Mouse (Mus musculus) heart, embryonic 11.5 days (tissue): ENCODE data around the gene Epn2. TPM values are rescaled to one million over a fixed set of nuclear protein-coding genes. Genes with fewer than 3 reads are reported as not detected.

ENCODE experiments used
- ATAC-seq: fragments of 200-750 bp; cut with Nextera tagmentation; replicated peaks from 2 replicates; pipeline ENCODE4 v1.8.0; 2017; ENCODE audit warnings: moderate library complexity; ENCODE audit not compliant: insufficient number of reproducible peaks, low FRiP score, low TSS enrichment
- H3K27ac ChIP-seq: fragments of 300-500 bp; sonication (generic); 2 replicates; pipeline ENCODE4 v1.5.1; 2014; ENCODE audit warnings: mild to moderate bottlenecking, low read depth, low read length
- H3K27me3 ChIP-seq: fragments of 300-500 bp; sonication (generic); 2 replicates; pipeline ENCODE4 v1.6.1; 2014; ENCODE audit warnings: mild to moderate bottlenecking, low read length, mixed read lengths; ENCODE audit not compliant: control insufficient read depth, insufficient read depth
- H3K36me3 ChIP-seq: fragments of 300-500 bp; sonication (generic); 2 replicates; pipeline ENCODE4 v1.6.1; 2014; ENCODE audit warnings: mild to moderate bottlenecking, low read length, moderate library complexity, mixed read lengths; ENCODE audit not compliant: control insufficient read depth, insufficient read depth
- H3K4me1 ChIP-seq: fragments of 300-500 bp; sonication (generic); 2 replicates; pipeline ENCODE4 v1.6.1; 2014; ENCODE audit warnings: low read length; ENCODE audit not compliant: control insufficient read depth, insufficient read depth
- H3K4me2 ChIP-seq: fragments of 300-500 bp; sonication (generic); 2 replicates; pipeline ENCODE4 v1.6.1; 2014; ENCODE audit warnings: mild to moderate bottlenecking, moderate library complexity
- H3K4me3 ChIP-seq: fragments of 300-500 bp; sonication (generic); 2 replicates; pipeline ENCODE4 v1.5.1; 2014; ENCODE audit warnings: low read depth, low read length
- H3K9ac ChIP-seq: fragments of 300-500 bp; sonication (generic); 2 replicates; pipeline ENCODE4 v1.6.1; 2014; ENCODE audit warnings: mild to moderate bottlenecking, low read depth, low read length, moderate library complexity
- H3K9me3 ChIP-seq: fragments of 300-500 bp; sonication (generic); replicated peaks from 2 replicates; pipeline ENCODE4 v1.6.1; 2016; ENCODE audit warnings: low read length; ENCODE audit not compliant: control insufficient read depth
- whole genome bisulfite sequencing: fragments of 180-500 bp; shearing (Covaris S2); extraction: QIAGEN DNeasy Blood & Tissue Kit; methylation state at CpG from one replicate; pipeline ENCODE4 v1.1.7; 2014; ENCODE audit not compliant: insufficient replicate concordance; 5-methylcytosine and 5-hydroxymethylcytosine counted together
- polyA plus RNA-seq: library from polyadenylated mRNA; unstranded; fragments of >200 nt; fragmentation: Nextera tagmentation; extraction: Ambion mirVana; gene quantifications from 2 replicates; pipeline ENCODE4 v1.2.1, GENCODE M21; 2014

Gene Epn2
- polyA plus RNA-seq, 1 experiment from 2014 or later = 23.3 TPM

- no peaks in the 10 kb centered on the region for H3K27me3 ChIP-seq
- H3K36me3 ChIP-seq = peaks cover 15% of the 10 kb centered on the region
- no peak for ATAC-seq
- WGBS = 79% methylated on average over 2 of the region's 2 CpGs
- H3K9me3 ChIP-seq = no peaks in the 10 kb centered on the region
- peaks cover 15% of the 10 kb centered on the region for H3K4me1 ChIP-seq
- H3K4me2 ChIP-seq = no peak overlapping the region
- H3K9ac ChIP-seq = no peak overlapping the region
- H3K4me3 ChIP-seq = no peak overlapping the region
- no peak overlapping the region for H3K27ac ChIP-seq
These were observed 84.0 kb downstream of the Epn2 start for GRCm38 (mm10) chr11:61495528-61495927.

DNA sequence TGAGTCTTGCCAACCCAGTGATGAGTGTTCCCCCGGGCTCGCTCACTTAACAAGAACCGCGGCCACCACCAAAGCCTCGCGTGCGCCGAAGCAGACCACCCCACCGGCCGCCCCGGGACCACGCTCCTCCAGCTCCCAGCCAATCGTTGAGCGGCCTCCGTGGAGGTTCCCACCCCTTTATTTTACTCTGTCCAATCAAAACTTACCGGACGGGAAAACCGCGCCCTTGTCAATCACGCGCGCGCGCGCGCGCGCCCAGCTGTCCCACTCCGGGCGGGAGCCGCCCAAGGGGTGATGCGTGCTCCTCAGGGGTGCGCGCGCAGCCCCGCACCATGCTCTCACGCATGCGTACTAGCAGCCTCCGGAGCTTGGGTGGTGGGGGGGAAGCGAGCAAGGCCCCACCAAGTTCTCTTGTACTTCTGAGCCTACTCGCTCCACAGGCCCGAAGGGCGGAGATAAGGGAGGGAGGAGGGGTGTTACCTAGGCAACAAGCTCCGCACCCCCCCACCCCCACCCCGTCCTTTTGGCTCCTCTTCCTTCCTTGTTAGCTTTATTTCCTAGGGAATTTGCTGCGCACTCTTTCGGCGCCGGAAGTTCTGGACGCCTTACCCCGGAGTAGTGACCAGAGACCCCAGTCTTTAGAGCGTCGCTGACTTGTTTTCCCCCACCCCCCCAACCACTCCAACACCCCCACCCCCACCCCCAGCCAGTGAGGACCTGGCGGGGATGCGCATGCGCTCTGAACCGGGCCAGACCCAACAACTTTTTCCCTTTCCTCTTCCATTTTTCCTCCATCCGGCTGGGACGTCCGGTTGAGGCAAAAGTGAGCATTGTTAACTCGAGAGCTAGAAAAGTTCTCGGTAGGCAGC, 85.1 kb downstream of the Epn2 start, which contains the start of gene Mapk7:
Mapk7 (minus strand) TSS at position 278 of the 869 bp plus-strand sequence.
- Histone ChIP-seq H3K4me2 (peak within 1 kb of the TSS; percentile 95), H3K27me3 (no peaks in the 10 kb centered on the region), H3K4me3 (peak within 1 kb of the TSS; percentile 94), H3K27ac (peak within 1 kb of the TSS; percentile 82), H3K9ac (peak within 1 kb of the TSS; percentile 88), H3K4me1 (peaks cover 15% of the 10 kb centered on the region), H3K9me3 (no peaks in the 10 kb centered on the region), H3K36me3 (peaks cover 24% of the 10 kb centered on the region)
- WGBS = under 1% methylated on average over 62 of the region's 62 CpGs
- peak; percentile 89 for ATAC-seq

GRCm38 (mm10) chr11:61493525-61494128, 85.9 kb downstream of the Epn2 start:
- ATAC-seq = peak; percentile 62
- Histone ChIP-seq H3K27me3 (no peaks in the 10 kb centered on the region), H3K27ac (peak overlapping the region; percentile 73; the same call in 1 of the 2 replicates), H3K4me1 (peaks cover 9% of the 10 kb centered on the region), H3K4me2 (peak overlapping the region; percentile 95), H3K9ac (peak overlapping the region; percentile 88), H3K9me3 (no peaks in the 10 kb centered on the region), H3K36me3 (peaks cover 32% of the 10 kb centered on the region), H3K4me3 (peak overlapping the region; percentile 94)
- WGBS = under 1% methylated on average over 47 of the region's 50 CpGs

DNA sequence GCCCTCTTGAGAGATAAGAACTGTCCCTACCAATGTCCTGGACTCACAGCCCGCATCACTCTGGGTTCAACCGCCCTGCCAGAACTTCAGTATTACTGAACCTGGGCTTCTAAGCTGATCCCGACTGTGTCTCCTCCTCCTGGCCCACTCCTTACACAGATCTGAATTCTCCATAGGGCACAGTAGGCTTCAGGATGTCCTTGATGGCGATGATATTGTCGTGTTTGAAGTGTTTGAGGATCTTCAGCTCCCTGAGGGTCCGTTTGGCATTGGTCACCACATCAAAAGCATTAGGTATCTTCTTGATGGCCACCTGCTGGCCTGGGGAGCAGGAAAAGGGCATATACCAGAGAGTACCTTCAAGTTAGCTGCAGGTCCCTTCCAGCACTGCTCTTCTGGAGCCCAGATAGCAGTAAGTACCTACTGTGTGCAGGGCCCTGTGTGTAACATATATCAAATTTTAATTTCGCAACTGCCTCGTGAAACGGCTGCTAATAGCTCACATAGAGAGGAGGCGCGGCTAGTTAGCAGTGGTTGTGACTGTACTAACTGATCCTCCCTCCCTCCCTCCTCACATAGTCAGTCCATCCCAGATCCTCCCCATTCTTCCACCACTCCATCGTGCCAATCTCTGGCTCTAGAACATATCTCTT, 86.6 kb downstream of the Epn2 start:
- Histone ChIP-seq H3K36me3 (peaks cover 36% of the 10 kb centered on the region), H3K4me3 (peak overlapping the region; percentile 94), H3K27me3 (no peaks in the 10 kb centered on the region), H3K4me2 (peak overlapping the region; percentile 95), H3K27ac (no peak overlapping the region), H3K9ac (peak overlapping the region; percentile 88), H3K4me1 (peaks cover 9% of the 10 kb centered on the region), H3K9me3 (no peaks in the 10 kb centered on the region)
- 60% methylated on average over 12 of the region's 12 CpGs for WGBS
- no peak for ATAC-seq

- H3K9ac ChIP-seq = no peak overlapping the region
- H3K36me3 ChIP-seq = peaks cover 36% of the 10 kb centered on the region
- H3K9me3 ChIP-seq = no peaks in the 10 kb centered on the region
- H3K27me3 ChIP-seq = no peaks in the 10 kb centered on the region
- H3K4me3 ChIP-seq = no peak overlapping the region
- H3K4me1 ChIP-seq = peaks cover 12% of the 10 kb centered on the region
- no peak overlapping the region for H3K27ac ChIP-seq
- 90% methylated on average over 22 of the region's 22 CpGs for WGBS
- H3K4me2 ChIP-seq = no peak overlapping the region
- ATAC-seq = no peak
These were observed 88.5 kb downstream of the Epn2 start for GRCm38 (mm10) chr11:61490944-61491520.

DNA sequence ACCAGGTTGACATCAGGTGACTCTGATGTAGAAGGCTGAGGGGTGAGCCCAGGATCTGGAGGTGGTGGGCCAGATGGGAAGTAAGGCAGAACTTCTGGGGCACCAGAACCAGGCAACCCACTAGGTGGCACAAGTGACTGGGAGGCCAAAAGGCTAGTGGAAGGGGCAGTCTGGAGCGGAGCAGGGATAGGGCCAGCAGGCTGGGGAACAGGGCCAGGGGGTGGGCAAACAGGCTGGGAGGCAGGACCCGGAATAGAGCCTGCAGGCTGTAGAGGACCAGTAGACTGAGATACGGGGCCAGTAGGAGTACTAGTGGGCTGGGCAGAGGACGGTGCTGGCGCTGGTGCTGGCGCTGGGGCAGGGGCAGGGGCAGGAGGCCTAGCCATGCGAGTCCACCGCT, 89.6 kb downstream of the Epn2 start:
- WGBS = 84% methylated on average over 8 of the region's 8 CpGs
- H3K27ac ChIP-seq = no peak overlapping the region
- no peak for ATAC-seq
- H3K4me3 ChIP-seq = no peak overlapping the region
- peaks cover 21% of the 10 kb centered on the region for H3K4me1 ChIP-seq
- H3K9me3 ChIP-seq = no peaks in the 10 kb centered on the region
- peaks cover 36% of the 10 kb centered on the region for H3K36me3 ChIP-seq
- no peak overlapping the region for H3K9ac ChIP-seq
- H3K27me3 ChIP-seq = no peaks in the 10 kb centered on the region
- H3K4me2 ChIP-seq = no peak overlapping the region

GRCm38 (mm10) chr11:61489085-61489484, 90.4 kb downstream of the Epn2 start:
- ATAC-seq = no peak
- peaks cover 36% of the 10 kb centered on the region for H3K36me3 ChIP-seq
- no peak overlapping the region for H3K4me3 ChIP-seq
- H3K27ac ChIP-seq = no peak overlapping the region
- WGBS = 79% methylated on average over 2 of the region's 2 CpGs
- no peaks in the 10 kb centered on the region for H3K9me3 ChIP-seq
- no peak overlapping the region for H3K4me2 ChIP-seq
- H3K27me3 ChIP-seq = no peaks in the 10 kb centered on the region
- no peak overlapping the region for H3K9ac ChIP-seq
- H3K4me1 ChIP-seq = peaks cover 28% of the 10 kb centered on the region

DNA sequence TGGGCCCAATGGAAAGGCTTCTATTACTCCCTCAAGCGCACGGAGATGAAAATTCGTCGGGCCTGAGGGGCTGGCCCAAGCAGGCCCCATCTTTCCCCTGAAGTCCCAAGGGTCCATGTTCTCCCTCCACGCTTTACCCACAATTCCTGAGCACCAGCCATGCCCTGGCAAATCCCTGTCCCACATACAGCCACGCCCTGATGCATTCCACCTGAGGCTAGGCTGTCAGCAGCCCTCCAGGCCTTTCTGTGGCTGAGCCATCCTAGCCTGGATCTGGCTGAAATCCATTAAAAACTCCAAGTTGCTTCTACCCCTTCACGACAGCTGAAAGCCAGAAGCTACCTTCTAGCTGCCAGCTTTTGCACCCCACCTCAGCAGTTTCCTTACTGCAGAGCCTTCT, 91.6 kb downstream of the Epn2 start:
- no peak overlapping the region for H3K27ac ChIP-seq
- H3K36me3 ChIP-seq = peaks cover 36% of the 10 kb centered on the region
- WGBS = 86% methylated on average over 7 of the region's 7 CpGs

More for the DNA sequence above, 91.6 kb downstream of the Epn2 start:
- Histone ChIP-seq H3K4me1 (peaks cover 24% of the 10 kb centered on the region), H3K27me3 (no peaks in the 10 kb centered on the region), H3K9me3 (no peaks in the 10 kb centered on the region), H3K9ac (no peak overlapping the region), H3K4me3 (no peak overlapping the region), H3K4me2 (no peak overlapping the region)
- ATAC-seq = no peak
